Mouse (Mus musculus): ENCODE data around the gene Cnnm2. TPM values are rescaled to one million over a fixed set of nuclear protein-coding genes. Genes with fewer than 3 reads are reported as not detected.

The Cnnm2 gene
- polyA plus RNA-seq (2012; rRNA removed) = 12.2 and 13.6 TPM in 2 replicates

- WGBS = under 1% methylated on average over 58 of the region's 59 CpGs
- DNase-seq = peak; percentile 100
- H3K4me1 ChIP-seq (ENCODE audit: control insufficient read depth, insufficient read depth, low read length) = peaks cover 7% of the 10 kb centered on the region; the same call in 1 of the 2 replicates
- H3K4me3 ChIP-seq (replicated peaks; ENCODE audit: extremely low read depth, low read depth, low read length) = peak within 1 kb of the TSS; percentile 93
- TF ChIP-seq CTCF (IDR thresholded peaks at IDR 0.05; ENCODE audit: insufficient read depth, low read length) (no peak), POLR2A (IDR thresholded peaks at IDR 0.05; ENCODE audit: borderline replicate concordance, extremely low read depth, low read depth, low read length) (peak; percentile 53; the same call in 1 of the 2 replicates)
Observed at GRCm38 (mm10) chr19:46761247-46761946, at the start of gene Cnnm2. Gene Cnnm2 (plus strand): TSS chr19:46761596.

GRCm38 (mm10) chr19:46714234-46714633 is 47.2 kb upstream of the Cnnm2 start:
- WGBS = 68% methylated on average over 8 of the region's 8 CpGs
- TF ChIP-seq CTCF (IDR thresholded peaks at IDR 0.05; ENCODE audit: insufficient read depth, low read length) = no peak
- TF ChIP-seq POLR2A (IDR thresholded peaks at IDR 0.05; ENCODE audit: borderline replicate concordance, extremely low read depth, low read depth, low read length) = no peak
- DNase-seq = no peak

GRCm38 (mm10) chr19:46715016-46715415 is 46.4 kb upstream of the Cnnm2 start:
- TF ChIP-seq CTCF (IDR thresholded peaks at IDR 0.05; ENCODE audit: insufficient read depth, low read length) (no peak), POLR2A (IDR thresholded peaks at IDR 0.05; ENCODE audit: borderline replicate concordance, extremely low read depth, low read depth, low read length) (no peak)
- DNase-seq = no peak
- Histone ChIP-seq H3K4me3 (replicated peaks; ENCODE audit: extremely low read depth, low read depth, low read length) (no peak overlapping the region), H3K4me1 (ENCODE audit: control insufficient read depth, insufficient read depth, low read length) (no peaks in the 10 kb centered on the region)
- WGBS = 91% methylated on average over 8 of the region's 8 CpGs

More at GRCm38 (mm10) chr19:46714234-46714633, 47.2 kb upstream of the Cnnm2 start:
- no peaks in the 10 kb centered on the region for H3K4me1 ChIP-seq (ENCODE audit: control insufficient read depth, insufficient read depth, low read length)
- no peak overlapping the region for H3K4me3 ChIP-seq (replicated peaks; ENCODE audit: extremely low read depth, low read depth, low read length)

GRCm38 (mm10) chr19:46718150-46718549 is 43.2 kb upstream of the Cnnm2 start:
- 69% methylated on average over 4 of the region's 4 CpGs for WGBS
- H3K4me1 ChIP-seq (ENCODE audit: control insufficient read depth, insufficient read depth, low read length) = no peaks in the 10 kb centered on the region
- H3K4me3 ChIP-seq (replicated peaks; ENCODE audit: extremely low read depth, low read depth, low read length) = no peak overlapping the region
- DNase-seq = no peak
- no peak for TF ChIP-seq CTCF (IDR thresholded peaks at IDR 0.05; ENCODE audit: insufficient read depth, low read length)
- no peak for TF ChIP-seq POLR2A (IDR thresholded peaks at IDR 0.05; ENCODE audit: borderline replicate concordance, extremely low read depth, low read depth, low read length)

- no peak for DNase-seq
- H3K4me1 ChIP-seq (ENCODE audit: control insufficient read depth, insufficient read depth, low read length) = no peaks in the 10 kb centered on the region
- no peak overlapping the region for H3K4me3 ChIP-seq (replicated peaks; ENCODE audit: extremely low read depth, low read depth, low read length)
- TF ChIP-seq CTCF (IDR thresholded peaks at IDR 0.05; ENCODE audit: insufficient read depth, low read length) (no peak), POLR2A (IDR thresholded peaks at IDR 0.05; ENCODE audit: borderline replicate concordance, extremely low read depth, low read depth, low read length) (no peak)
- 71% methylated on average over 11 of the region's 11 CpGs for WGBS
Observed at GRCm38 (mm10) chr19:46724411-46724810, 37.0 kb upstream of the Cnnm2 start.

- TF ChIP-seq CTCF (IDR thresholded peaks at IDR 0.05; ENCODE audit: insufficient read depth, low read length) = no peak
- no peak for TF ChIP-seq POLR2A (IDR thresholded peaks at IDR 0.05; ENCODE audit: borderline replicate concordance, extremely low read depth, low read depth, low read length)
- no peak for DNase-seq
- H3K4me3 ChIP-seq (replicated peaks; ENCODE audit: extremely low read depth, low read depth, low read length) = no peak overlapping the region
- WGBS = 99% methylated on average over 8 of the region's 8 CpGs
- H3K4me1 ChIP-seq (ENCODE audit: control insufficient read depth, insufficient read depth, low read length) = no peaks in the 10 kb centered on the region
Observed at GRCm38 (mm10) chr19:46726142-46726541, 35.3 kb upstream of the Cnnm2 start.

- DNase-seq = no peak
- Histone ChIP-seq H3K4me1 (ENCODE audit: control insufficient read depth, insufficient read depth, low read length) (no peaks in the 10 kb centered on the region), H3K4me3 (replicated peaks; ENCODE audit: extremely low read depth, low read depth, low read length) (no peak overlapping the region)
- WGBS = 68% methylated on average over 8 of the region's 8 CpGs
- TF ChIP-seq POLR2A (IDR thresholded peaks at IDR 0.05; ENCODE audit: borderline replicate concordance, extremely low read depth, low read depth, low read length) (no peak), CTCF (IDR thresholded peaks at IDR 0.05; ENCODE audit: insufficient read depth, low read length) (no peak)
Observed at GRCm38 (mm10) chr19:46727140-46727736, 34.2 kb upstream of the Cnnm2 start.

- TF ChIP-seq POLR2A (IDR thresholded peaks at IDR 0.05; ENCODE audit: borderline replicate concordance, extremely low read depth, low read depth, low read length) (no peak), CTCF (IDR thresholded peaks at IDR 0.05; ENCODE audit: insufficient read depth, low read length) (no peak)
- WGBS = 43% methylated on average over 11 of the region's 11 CpGs
- DNase-seq = no peak
- Histone ChIP-seq H3K4me3 (replicated peaks; ENCODE audit: extremely low read depth, low read depth, low read length) (no peak overlapping the region), H3K4me1 (ENCODE audit: control insufficient read depth, insufficient read depth, low read length) (no peaks in the 10 kb centered on the region)
Observed at GRCm38 (mm10) chr19:46727945-46728540, 33.4 kb upstream of the Cnnm2 start.

GRCm38 (mm10) chr19:46728909-46729308 is 32.5 kb upstream of the Cnnm2 start:
- H3K4me3 ChIP-seq (replicated peaks; ENCODE audit: extremely low read depth, low read depth, low read length) = no peak overlapping the region
- TF ChIP-seq CTCF (IDR thresholded peaks at IDR 0.05; ENCODE audit: insufficient read depth, low read length) (no peak), POLR2A (IDR thresholded peaks at IDR 0.05; ENCODE audit: borderline replicate concordance, extremely low read depth, low read depth, low read length) (no peak)
- 82% methylated on average over 3 of the region's 3 CpGs for WGBS
- no peaks in the 10 kb centered on the region for H3K4me1 ChIP-seq (ENCODE audit: control insufficient read depth, insufficient read depth, low read length)
- DNase-seq = no peak
